Mouse (Mus musculus): ENCODE measurements around the gene Vmn2r1.

The Vmn2r1 gene

GRCm38 (mm10) chr3:64081247-64081646, at the start of gene Vmn2r1:
Vmn2r1 (plus strand) TSS chr3:64081547.
- CTCF ChIA-PET, result no interaction called here

GRCm38 (mm10) chr3:64038136-64038841, 43.1 kb upstream of the Vmn2r1 start:
- CTCF ChIA-PET, result no interaction called here

GRCm38 (mm10) chr3:64039818-64040784, 41.2 kb upstream of the Vmn2r1 start:
- CTCF ChIA-PET, result interaction anchor here (0.7 kb wide), 1 partner anchor 1367 kb away, joined by 3 read pairs; no protein-coding TSS in a partner anchor

- CTCF ChIA-PET, result no interaction called here
Observed at GRCm38 (mm10) chr3:64112707-64113106, 31.4 kb downstream of the Vmn2r1 start.

- CTCF ChIA-PET, result no interaction called here
Observed at GRCm38 (mm10) chr3:64113352-64114046, 32.2 kb downstream of the Vmn2r1 start.

GRCm38 (mm10) chr3:64141878-64142508, 60.6 kb downstream of the Vmn2r1 start, which contains the start of gene Vmn2r2:
Vmn2r2 (minus strand) TSS chr3:64141928.
- CTCF ChIA-PET, result no interaction called here

All from spleen, embryonic (tissue).